Mouse (Mus musculus) CD8-positive naive resting alpha-beta T cell, adult 57 days (primary cell): ENCODE measurements around the gene Casq2. TPM values are rescaled to one million over a fixed set of nuclear protein-coding genes. Genes with fewer than 3 reads are reported as not detected.

Experiments
- total RNA-seq: library from RNA; stranded (reverse); gene quantifications from one replicate; pipeline ENCODE4 v1.2.4, GENCODE M21; 2023

Casq2 gene
- total RNA-seq, result not detected

GRCm38 (mm10) chr3:102086283-102086682 lies at the start of gene Casq2:
Gene Casq2, plus strand, starts transcription at chr3:102086415.

Other genes starting within 250 kb of the Casq2 start
- gene Mab21l3, start 237.5 kb upstream of the Casq2 start, total RNA-seq, result not detected
- 1.4 TPM for gene Slc22a15, start 162.0 kb upstream of the Casq2 start, total RNA-seq
- not detected for gene Nhlh2, start 76.3 kb upstream of the Casq2 start, total RNA-seq
- gene Vangl1, start 118.3 kb downstream of the Casq2 start, total RNA-seq, result 0.15 TPM